Mouse (Mus musculus): Measurements from ENCODE around the gene Zbed3. TPM values are rescaled to one million over a fixed set of nuclear protein-coding genes. Genes with fewer than 3 reads are reported as not detected.

Gene Zbed3
- polyA plus RNA-seq, 1 experiment from 2014 or later = 96.7 TPM

- Histone ChIP-seq H3K27me3 (ENCODE audit: control insufficient read depth, insufficient read depth, low read length) (no peaks in the 10 kb centered on the region), H3K4me1 (ENCODE audit: control insufficient read depth, insufficient read depth, low read length) (peaks cover 9% of the 10 kb centered on the region), H3K4me3 (ENCODE audit: low read depth, low read length) (peak overlapping the region; percentile 68), H3K4me2 (ENCODE audit: low read depth, severe bottlenecking) (peak overlapping the region; percentile 72), H3K27ac (replicated peaks; ENCODE audit: low read depth, low read length) (peak overlapping the region; percentile 99), H3K9me3 (ENCODE audit: control insufficient read depth, low read length) (no peaks in the 10 kb centered on the region), H3K9ac (ENCODE audit: low read length) (peak overlapping the region; percentile 64), H3K36me3 (ENCODE audit: control insufficient read depth, insufficient read depth, low read length) (no peaks in the 10 kb centered on the region)
- 3% methylated on average over 21 of the region's 21 CpGs for WGBS
- no peak for ATAC-seq (ENCODE audit: insufficient number of reproducible peaks, low FRiP score, low TSS enrichment, low read depth)
- peak; percentile 70 for DNase-seq (ENCODE audit: low spot score)
Measured at GRCm38 (mm10) chr13:95326611-95327344, 3.4 kb downstream of the Zbed3 start.

DNA sequence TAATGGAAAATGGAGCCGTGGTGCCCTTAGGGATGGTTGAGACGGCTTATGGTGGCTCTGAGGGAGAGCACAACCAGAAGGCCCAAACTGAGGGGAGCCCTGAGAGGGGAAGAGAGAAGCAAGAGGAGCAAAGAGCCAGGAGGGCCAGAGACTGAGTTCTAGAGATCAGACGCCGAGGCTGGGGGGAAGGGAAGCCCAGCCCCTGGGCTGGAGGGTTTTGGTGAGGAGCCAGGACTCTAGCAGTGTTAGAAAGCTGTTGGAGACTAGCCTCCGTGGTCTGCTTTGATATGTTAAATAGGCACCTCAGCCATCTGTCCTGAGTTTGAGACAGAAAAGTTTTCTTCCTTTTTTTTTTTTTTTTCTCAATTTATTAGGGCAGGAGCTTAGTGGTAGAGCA is 3.9 kb downstream of the Zbed3 start:
- H3K4me3 ChIP-seq (ENCODE audit: low read depth, low read length) = peak overlapping the region; percentile 68
- DNase-seq (ENCODE audit: low spot score) = peak; percentile 52
- no peaks in the 10 kb centered on the region for H3K36me3 ChIP-seq (ENCODE audit: control insufficient read depth, insufficient read depth, low read length)
- H3K4me1 ChIP-seq (ENCODE audit: control insufficient read depth, insufficient read depth, low read length) = peaks cover 9% of the 10 kb centered on the region
- ATAC-seq (ENCODE audit: insufficient number of reproducible peaks, low FRiP score, low TSS enrichment, low read depth) = no peak
- 6% methylated on average over 5 of the region's 5 CpGs for WGBS
- peak overlapping the region; percentile 99; the same call in 1 of the 2 replicates for H3K27ac ChIP-seq (replicated peaks; ENCODE audit: low read depth, low read length)
- peak overlapping the region; percentile 64 for H3K9ac ChIP-seq (ENCODE audit: low read length)
- peak overlapping the region; percentile 72 for H3K4me2 ChIP-seq (ENCODE audit: low read depth, severe bottlenecking)
- H3K9me3 ChIP-seq (ENCODE audit: control insufficient read depth, low read length) = no peaks in the 10 kb centered on the region
- H3K27me3 ChIP-seq (ENCODE audit: control insufficient read depth, insufficient read depth, low read length) = no peaks in the 10 kb centered on the region

GRCm38 (mm10) chr13:95328767-95329166 is 5.4 kb downstream of the Zbed3 start:
- peaks cover 9% of the 10 kb centered on the region for H3K4me1 ChIP-seq (ENCODE audit: control insufficient read depth, insufficient read depth, low read length)
- H3K36me3 ChIP-seq (ENCODE audit: control insufficient read depth, insufficient read depth, low read length) = no peaks in the 10 kb centered on the region
- no peak for ATAC-seq (ENCODE audit: insufficient number of reproducible peaks, low FRiP score, low TSS enrichment, low read depth)
- no peak overlapping the region for H3K4me3 ChIP-seq (ENCODE audit: low read depth, low read length)
- H3K9me3 ChIP-seq (ENCODE audit: control insufficient read depth, low read length) = no peaks in the 10 kb centered on the region
- H3K4me2 ChIP-seq (ENCODE audit: low read depth, severe bottlenecking) = no peak overlapping the region
- WGBS = 93% methylated on average over 11 of the region's 11 CpGs
- no peak overlapping the region for H3K27ac ChIP-seq (replicated peaks; ENCODE audit: low read depth, low read length)
- no peak overlapping the region for H3K9ac ChIP-seq (ENCODE audit: low read length)
- no peaks in the 10 kb centered on the region for H3K27me3 ChIP-seq (ENCODE audit: control insufficient read depth, insufficient read depth, low read length)
- no peak for DNase-seq (ENCODE audit: low spot score)

DNA sequence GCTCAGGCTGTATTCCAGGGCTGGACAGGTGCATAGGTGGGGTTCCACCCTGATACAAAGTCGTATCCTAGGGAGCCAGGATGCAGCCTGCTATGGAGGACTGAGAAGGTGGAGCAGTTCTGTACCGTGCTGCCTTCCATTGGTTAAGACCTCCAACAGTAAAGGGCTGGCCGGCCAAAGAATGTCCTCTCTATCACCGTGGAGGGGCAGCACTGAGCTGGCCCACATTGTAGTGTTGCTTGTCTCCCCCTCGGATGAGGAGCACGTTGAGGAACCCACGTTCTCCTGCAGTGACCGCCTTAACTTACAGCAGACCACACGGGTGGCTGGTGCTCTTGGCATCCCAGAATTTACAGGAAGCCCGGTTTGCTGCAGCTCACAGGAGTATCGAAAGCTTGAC is 7.1 kb downstream of the Zbed3 start:
- Histone ChIP-seq H3K4me3 (ENCODE audit: low read depth, low read length) (no peak overlapping the region), H3K9me3 (ENCODE audit: control insufficient read depth, low read length) (no peaks in the 10 kb centered on the region), H3K27ac (replicated peaks; ENCODE audit: low read depth, low read length) (no peak overlapping the region), H3K9ac (ENCODE audit: low read length) (no peak overlapping the region), H3K4me1 (ENCODE audit: control insufficient read depth, insufficient read depth, low read length) (peaks cover 9% of the 10 kb centered on the region), H3K4me2 (ENCODE audit: low read depth, severe bottlenecking) (no peak overlapping the region), H3K27me3 (ENCODE audit: control insufficient read depth, insufficient read depth, low read length) (no peaks in the 10 kb centered on the region), H3K36me3 (ENCODE audit: control insufficient read depth, insufficient read depth, low read length) (no peaks in the 10 kb centered on the region)
- DNase-seq (ENCODE audit: low spot score) = no peak
- ATAC-seq (ENCODE audit: insufficient number of reproducible peaks, low FRiP score, low TSS enrichment, low read depth) = no peak
- 64% methylated on average over 11 of the region's 11 CpGs for WGBS

DNA sequence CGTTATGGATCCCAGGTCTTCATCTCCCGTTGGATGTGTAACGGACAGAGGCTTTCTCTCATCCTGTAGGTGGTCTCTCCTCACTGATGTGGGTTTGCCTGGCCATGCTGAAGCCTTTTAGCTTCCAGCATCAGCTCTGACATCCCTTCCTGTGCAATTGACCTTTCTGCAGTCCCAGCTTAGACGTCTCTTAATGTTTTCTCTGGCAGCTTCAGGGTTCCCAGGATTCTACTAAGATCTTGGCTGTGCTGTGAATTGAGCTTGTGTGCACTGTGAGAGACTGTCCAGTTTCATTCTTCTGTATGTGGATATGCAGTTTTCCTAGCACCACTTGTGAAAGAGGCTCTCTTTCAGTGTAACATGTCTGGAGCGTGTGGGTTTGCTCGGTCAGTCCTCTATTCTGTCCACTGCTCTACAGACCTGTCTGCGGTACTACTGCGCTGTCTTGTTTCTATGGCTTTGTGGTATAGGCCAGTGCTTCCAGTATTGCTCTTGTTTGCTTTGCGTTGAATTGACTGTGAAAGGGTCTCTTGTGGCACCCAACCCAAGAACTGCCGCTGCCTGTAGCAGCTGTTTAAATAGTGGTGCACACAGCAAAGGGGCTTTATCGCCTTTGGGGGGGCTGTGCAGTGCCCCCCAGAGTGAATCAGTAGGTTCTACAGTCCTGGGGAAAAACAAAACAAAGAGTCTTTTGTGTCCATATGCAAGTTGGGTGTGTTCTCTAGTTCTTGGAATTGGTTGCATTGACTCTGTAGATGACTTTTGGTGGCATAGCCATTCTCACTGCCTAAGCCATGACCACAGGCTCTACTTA is 8.9 kb downstream of the Zbed3 start:
- H3K36me3 ChIP-seq (ENCODE audit: control insufficient read depth, insufficient read depth, low read length) = peaks cover 6% of the 10 kb centered on the region; the same call in 1 of the 2 replicates
- H3K9ac ChIP-seq (ENCODE audit: low read length) = no peak overlapping the region
- H3K4me3 ChIP-seq (ENCODE audit: low read depth, low read length) = no peak overlapping the region
- DNase-seq (ENCODE audit: low spot score) (no peak), ATAC-seq (ENCODE audit: insufficient number of reproducible peaks, low FRiP score, low TSS enrichment, low read depth) (no peak)
- H3K27ac ChIP-seq (replicated peaks; ENCODE audit: low read depth, low read length) = no peak overlapping the region
- WGBS = 85% methylated on average over 11 of the region's 11 CpGs
- no peaks in the 10 kb centered on the region for H3K9me3 ChIP-seq (ENCODE audit: control insufficient read depth, low read length)
- H3K27me3 ChIP-seq (ENCODE audit: control insufficient read depth, insufficient read depth, low read length) = no peaks in the 10 kb centered on the region
- peaks cover 6% of the 10 kb centered on the region for H3K4me1 ChIP-seq (ENCODE audit: control insufficient read depth, insufficient read depth, low read length)
- H3K4me2 ChIP-seq (ENCODE audit: low read depth, severe bottlenecking) = no peak overlapping the region

DNA sequence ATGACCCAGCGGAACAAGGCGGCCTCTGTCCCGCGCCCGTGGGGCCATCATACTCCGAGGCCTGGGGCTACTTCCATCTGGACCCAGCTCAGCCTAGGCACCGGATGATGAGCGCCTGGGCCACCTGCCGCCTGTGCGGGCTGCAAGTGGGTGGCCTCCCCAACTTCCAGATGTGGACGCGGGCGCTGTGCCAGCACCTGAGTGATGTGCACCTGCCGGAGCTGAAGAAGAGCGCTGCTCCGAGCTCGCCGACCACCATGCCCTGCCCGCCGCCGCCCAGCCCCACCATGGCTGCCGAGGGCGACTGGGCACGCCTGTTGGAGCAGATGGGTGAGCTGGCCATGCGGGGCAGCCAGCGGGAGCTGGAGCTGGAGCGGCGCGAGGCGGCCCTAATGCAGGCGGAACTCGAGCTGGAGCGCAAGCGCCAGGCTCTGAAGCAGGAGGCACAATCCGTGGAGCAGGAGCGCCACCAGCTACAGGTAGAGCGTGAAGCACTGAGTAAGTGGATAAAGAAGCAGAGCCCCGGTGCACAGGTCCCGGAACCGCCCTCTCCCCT is 12.8 kb downstream of the Zbed3 start:
- H3K27me3 ChIP-seq (ENCODE audit: control insufficient read depth, insufficient read depth, low read length) = no peaks in the 10 kb centered on the region
- H3K9ac ChIP-seq (ENCODE audit: low read length) = no peak overlapping the region
- H3K4me3 ChIP-seq (ENCODE audit: low read depth, low read length) = no peak overlapping the region
- H3K4me1 ChIP-seq (ENCODE audit: control insufficient read depth, insufficient read depth, low read length) = no peaks in the 10 kb centered on the region
- no peak overlapping the region for H3K27ac ChIP-seq (replicated peaks; ENCODE audit: low read depth, low read length)
- peaks cover 10% of the 10 kb centered on the region; the same call in 1 of the 2 replicates for H3K36me3 ChIP-seq (ENCODE audit: control insufficient read depth, insufficient read depth, low read length)
- 75% methylated on average over 40 of the region's 40 CpGs for WGBS
- H3K9me3 ChIP-seq (ENCODE audit: control insufficient read depth, low read length) = no peaks in the 10 kb centered on the region
- DNase-seq (ENCODE audit: low spot score) (no peak), ATAC-seq (ENCODE audit: insufficient number of reproducible peaks, low FRiP score, low TSS enrichment, low read depth) (no peak)
- no peak overlapping the region for H3K4me2 ChIP-seq (ENCODE audit: low read depth, severe bottlenecking)

GRCm38 (mm10) chr13:95343470-95343869 is 20.1 kb downstream of the Zbed3 start:
- H3K9me3 ChIP-seq (ENCODE audit: control insufficient read depth, low read length) = no peaks in the 10 kb centered on the region
- ATAC-seq (ENCODE audit: insufficient number of reproducible peaks, low FRiP score, low TSS enrichment, low read depth) = no peak
- no peaks in the 10 kb centered on the region for H3K4me1 ChIP-seq (ENCODE audit: control insufficient read depth, insufficient read depth, low read length)
- peaks cover 2% of the 10 kb centered on the region; the same call in 1 of the 2 replicates for H3K36me3 ChIP-seq (ENCODE audit: control insufficient read depth, insufficient read depth, low read length)
- WGBS = 84% methylated on average over 8 of the region's 8 CpGs
- H3K27ac ChIP-seq (replicated peaks; ENCODE audit: low read depth, low read length) = no peak overlapping the region
- no peak overlapping the region for H3K4me2 ChIP-seq (ENCODE audit: low read depth, severe bottlenecking)
- H3K27me3 ChIP-seq (ENCODE audit: control insufficient read depth, insufficient read depth, low read length) = no peaks in the 10 kb centered on the region
- no peak overlapping the region for H3K4me3 ChIP-seq (ENCODE audit: low read depth, low read length)
- no peak overlapping the region for H3K9ac ChIP-seq (ENCODE audit: low read length)
- DNase-seq (ENCODE audit: low spot score) = no peak

DNA sequence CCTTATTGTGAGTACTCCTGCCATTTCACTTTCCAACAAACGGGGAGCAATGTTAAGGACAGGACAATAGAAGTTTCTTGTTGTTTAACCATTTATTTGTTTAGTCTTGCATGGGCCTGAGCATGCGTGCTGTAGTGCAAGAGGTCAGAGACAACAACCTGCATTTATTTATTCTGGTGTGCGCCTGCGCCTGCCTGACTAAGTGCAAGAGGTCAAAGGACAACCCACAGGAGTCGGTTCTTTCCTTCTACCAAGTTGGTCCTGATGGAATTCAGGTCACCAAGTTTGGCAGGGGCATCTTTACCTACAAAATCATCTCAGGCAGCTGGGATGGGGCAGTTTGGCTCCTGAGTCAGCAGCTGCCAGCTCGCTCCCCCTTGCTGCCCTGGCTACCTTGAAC is 22.5 kb downstream of the Zbed3 start:
- Histone ChIP-seq H3K9ac (ENCODE audit: low read length) (no peak overlapping the region), H3K27ac (replicated peaks; ENCODE audit: low read depth, low read length) (no peak overlapping the region), H3K4me2 (ENCODE audit: low read depth, severe bottlenecking) (no peak overlapping the region), H3K27me3 (ENCODE audit: control insufficient read depth, insufficient read depth, low read length) (no peaks in the 10 kb centered on the region), H3K36me3 (ENCODE audit: control insufficient read depth, insufficient read depth, low read length) (no peaks in the 10 kb centered on the region), H3K9me3 (ENCODE audit: control insufficient read depth, low read length) (no peaks in the 10 kb centered on the region), H3K4me1 (ENCODE audit: control insufficient read depth, insufficient read depth, low read length) (no peaks in the 10 kb centered on the region), H3K4me3 (ENCODE audit: low read depth, low read length) (no peak overlapping the region)
- ATAC-seq (ENCODE audit: insufficient number of reproducible peaks, low FRiP score, low TSS enrichment, low read depth) (no peak), DNase-seq (ENCODE audit: low spot score) (no peak)
- 75% methylated on average over 6 of the region's 6 CpGs for WGBS
